Mouse (Mus musculus) kidney, adult 11 months (tissue): ENCODE data around the gene Mtcl1.

Experiments
- DNase-seq: peaks from one replicate; pipeline ENCODE4 v3.0.0; 2022

Gene Mtcl1

DNA sequence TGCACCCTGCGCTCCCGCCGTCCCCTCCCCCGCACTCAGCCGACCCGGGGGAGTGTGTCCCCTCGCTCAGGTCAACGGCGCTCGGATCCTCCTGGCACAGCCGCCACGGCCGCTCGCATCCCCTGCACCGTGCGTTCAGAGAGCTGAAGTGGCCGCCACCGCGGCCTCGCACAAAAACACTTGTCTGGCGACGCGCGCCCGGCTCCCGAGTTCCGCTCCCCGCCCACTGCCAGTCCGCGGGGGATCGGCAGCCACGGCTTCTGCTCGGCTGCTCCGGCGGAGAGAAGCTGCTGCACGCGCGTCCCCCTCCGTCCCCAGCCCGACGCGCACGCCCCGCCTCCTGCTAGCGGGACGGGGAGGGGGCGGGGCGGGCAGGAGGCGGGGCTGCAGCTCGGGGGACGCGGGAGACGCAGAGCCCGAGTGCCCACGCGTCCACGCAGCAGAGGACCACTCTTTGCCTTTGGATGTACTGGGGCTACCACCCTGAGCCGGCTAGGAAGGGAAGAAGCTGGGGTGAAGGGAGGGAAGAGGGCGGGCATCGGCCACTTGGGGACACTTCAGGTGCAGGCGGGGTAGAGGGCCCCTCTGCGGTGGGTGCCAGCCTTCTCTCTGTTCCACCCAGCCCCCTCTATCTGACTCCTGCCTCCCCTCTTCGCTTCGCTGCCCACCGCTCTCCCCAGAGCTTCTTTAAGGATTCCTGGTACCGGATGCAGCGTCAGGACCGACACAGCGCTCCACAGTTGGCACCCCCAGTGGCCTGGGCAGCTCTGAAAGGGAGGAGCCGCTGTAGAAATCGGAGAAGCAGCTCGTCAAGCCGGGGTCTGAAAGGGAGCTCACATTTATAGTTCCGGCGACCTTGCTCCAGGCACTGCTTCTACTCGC, at the start of gene Mtcl1:
Mtcl1 (minus strand) TSS at position 291 of the 882 bp plus-strand sequence.
- DNase-seq: peak; percentile 52

DNA sequence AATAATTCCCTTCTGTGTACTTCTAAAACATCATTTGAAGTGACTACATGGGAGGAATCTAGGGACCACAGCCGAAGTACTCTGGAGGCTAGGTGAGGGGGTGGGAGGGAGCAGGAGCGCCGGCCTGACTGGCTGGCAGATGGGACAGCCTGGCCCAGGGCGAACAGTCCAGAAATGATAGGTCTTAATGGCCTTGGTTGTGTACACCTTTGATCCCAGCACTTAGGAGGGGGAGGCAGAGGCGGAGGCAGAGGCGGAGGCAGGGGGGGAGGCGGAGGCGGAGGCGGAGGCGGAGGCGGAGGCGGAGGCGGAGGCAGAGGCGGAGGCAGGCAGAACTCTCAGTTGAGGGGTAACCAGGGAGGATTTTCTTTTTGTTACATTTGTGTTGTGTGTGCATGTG, 49.0 kb upstream of the Mtcl1 start:
- no peak for DNase-seq

GRCm38 (mm10) chr17:66496589-66496988, 47.0 kb upstream of the Mtcl1 start:
- no peak for DNase-seq

GRCm38 (mm10) chr17:66490022-66490601, 40.6 kb upstream of the Mtcl1 start:
- peak; percentile 20 for DNase-seq

GRCm38 (mm10) chr17:66486576-66486975, 37.0 kb upstream of the Mtcl1 start:
- no peak for DNase-seq

- peak; percentile 55 for DNase-seq
These were observed 36.2 kb upstream of the Mtcl1 start for GRCm38 (mm10) chr17:66485742-66486141.

DNA sequence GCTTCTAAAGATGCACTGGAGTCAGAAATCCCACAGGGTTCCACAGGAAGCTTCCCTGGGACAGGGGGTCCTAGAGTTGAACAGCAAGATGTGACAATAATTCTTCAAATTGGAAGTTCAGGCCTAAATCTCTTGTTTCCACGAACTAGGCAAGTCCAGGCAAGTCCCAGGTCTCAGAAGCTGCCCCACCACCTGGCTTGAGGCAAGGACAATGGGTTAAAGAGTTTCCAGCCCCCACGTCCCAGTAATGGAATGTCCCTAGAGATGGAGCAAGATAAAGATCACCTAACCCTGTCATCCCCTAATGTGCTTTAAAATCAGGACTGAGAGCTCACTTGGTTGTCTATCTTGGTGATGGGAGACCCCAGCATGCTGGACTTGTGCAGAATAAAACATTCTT, 35.4 kb upstream of the Mtcl1 start:
- DNase-seq: no peak

- DNase-seq: no peak
These were observed 34.3 kb upstream of the Mtcl1 start for GRCm38 (mm10) chr17:66483651-66484454.

DNA sequence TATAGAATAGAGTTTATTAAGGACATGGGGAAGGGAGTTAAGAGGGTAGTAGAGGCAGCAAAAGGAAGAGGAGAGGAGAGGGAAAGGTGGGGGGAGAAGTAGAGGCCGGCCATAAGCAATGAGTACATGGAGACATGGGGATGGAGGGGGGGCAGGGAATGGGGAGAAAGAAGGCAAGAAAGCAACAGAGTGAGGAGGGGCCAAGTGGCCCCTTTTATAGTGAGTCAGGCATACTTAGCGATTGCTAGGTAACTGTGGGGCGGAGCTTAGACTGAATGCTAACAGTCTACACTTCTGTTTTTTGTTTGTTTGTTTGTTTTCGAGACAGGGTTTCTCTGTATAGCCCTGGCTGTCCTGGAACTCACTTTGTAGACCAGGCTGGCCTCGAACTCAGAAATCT, 31.7 kb upstream of the Mtcl1 start:
- DNase-seq: no peak

DNA sequence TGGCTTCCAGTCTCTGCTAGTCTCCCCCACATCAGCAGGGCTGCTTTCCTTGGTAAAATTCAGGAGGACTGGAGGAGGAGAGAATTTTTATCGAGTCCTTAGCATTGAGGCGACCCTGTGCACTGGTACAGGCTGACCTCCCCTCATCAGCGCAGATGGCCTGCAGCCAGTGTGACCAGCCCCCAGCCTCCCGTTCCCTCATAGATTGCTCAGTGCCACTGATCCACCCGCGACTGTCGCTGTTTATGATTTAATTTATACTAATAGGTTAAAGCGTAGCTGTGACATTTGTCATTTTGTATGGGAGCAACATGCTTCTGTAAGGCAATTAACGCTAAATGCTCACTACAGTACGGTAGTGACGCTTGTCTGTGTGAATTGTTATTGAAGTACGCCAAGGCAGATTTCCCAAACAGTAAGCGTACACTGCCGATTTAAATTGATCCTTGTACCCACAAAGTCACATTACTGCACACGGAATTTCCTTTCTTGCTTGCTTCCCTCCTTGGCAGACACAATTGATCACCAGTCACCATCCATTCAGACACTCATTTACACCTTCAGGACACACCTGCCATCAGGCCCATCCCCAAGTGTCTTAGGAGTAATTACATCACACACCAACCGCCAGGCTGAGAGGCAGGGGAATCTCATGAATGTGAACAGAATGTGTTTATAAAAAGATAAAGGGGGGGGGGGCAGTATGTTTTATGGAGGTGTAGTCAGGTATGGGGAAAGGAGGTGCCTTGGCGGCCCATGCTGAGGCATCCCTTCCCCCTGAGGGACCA, 31.1 kb upstream of the Mtcl1 start:
- DNase-seq: no peak

DNA sequence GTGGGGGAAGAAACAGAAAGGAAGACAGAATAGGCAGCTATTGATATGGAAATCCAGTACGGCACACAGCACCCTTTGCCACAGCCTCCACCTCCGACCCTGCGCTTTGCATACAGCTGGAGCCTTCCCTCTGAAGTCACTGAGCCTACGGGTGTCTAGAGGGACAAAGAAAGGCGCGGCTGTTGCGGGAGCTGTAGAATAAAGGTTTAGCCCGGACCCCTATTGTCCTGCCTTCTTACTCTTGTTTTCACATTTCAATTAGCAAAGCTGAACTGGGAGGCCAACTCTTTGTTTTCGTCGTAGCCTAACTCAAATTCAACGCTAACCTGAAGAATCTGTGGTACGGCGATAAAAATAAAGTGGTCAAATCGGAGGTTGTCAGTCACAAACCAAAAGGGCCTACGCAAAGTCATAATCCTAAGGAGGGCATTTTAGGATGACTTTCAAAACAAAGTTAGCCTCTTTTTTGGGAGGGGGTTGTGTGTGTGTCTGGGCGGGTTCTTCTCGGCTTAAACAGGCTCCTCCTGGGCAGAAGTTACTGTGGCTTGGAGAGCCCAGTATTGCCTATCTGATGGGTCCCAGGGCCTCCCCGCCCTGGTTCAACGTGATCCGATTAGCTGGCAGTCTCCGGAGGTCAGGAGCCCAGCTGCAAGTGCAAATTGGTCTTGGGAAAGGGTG, 30.4 kb upstream of the Mtcl1 start:
- no peak for DNase-seq

DNA sequence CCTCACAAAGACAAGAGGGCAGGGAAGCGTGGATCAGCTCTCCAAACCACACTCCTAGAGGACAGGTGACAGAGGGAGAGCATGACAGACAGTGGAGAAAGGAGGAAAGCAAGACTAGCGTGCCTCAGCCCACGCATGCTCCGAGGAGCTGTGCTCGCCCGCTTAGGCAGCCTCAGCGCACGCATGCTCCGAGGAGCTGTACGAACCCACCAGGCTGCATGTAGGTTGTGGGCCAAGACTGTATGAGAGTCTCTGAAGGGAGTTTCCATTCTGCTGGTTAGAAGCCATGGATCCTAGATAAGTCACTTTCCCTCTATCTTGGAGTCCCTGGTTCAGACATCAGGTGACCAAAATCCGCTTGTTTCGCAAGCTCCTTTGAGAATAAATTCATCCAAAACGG, 29.8 kb upstream of the Mtcl1 start:
- no peak for DNase-seq

DNA sequence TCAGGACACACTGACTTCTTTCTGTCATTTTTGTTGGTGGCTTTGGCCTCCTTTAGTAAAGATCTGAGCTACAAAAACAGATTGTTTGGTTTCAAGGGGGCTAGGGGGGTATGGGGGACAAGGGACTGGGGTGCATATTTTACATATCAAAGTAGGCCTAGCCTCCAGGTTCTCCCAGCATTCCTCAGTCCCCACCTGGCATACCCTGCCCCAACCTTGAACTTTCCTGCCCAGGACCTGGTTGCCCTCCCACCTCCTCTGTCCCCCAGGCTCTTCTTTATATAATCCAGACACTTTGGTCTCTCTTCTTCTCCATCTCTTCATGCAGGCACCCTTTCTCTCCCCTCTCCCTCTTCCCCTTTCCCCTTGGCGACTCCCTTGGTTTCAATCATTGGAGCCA, 23.7 kb upstream of the Mtcl1 start:
- DNase-seq: no peak

DNA sequence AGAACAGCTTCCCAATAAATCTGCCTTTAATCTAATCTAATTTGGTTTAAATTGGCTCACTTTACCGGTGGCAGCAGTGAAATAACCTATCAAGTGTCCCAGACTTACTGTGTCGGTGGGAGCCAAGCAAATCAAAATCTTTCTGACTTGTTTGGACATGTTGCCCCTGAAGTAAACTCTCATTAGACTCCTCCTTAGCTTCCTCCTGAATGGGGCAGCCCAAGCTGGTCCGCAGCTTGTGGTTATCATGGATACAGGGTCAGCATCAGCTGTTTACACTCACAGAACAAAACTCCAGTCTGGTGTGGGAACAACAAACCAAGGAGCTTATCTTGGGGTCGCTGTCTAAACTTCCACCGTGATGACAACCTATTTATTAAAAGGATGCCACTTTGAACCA, 22.2 kb upstream of the Mtcl1 start:
- DNase-seq: no peak

DNA sequence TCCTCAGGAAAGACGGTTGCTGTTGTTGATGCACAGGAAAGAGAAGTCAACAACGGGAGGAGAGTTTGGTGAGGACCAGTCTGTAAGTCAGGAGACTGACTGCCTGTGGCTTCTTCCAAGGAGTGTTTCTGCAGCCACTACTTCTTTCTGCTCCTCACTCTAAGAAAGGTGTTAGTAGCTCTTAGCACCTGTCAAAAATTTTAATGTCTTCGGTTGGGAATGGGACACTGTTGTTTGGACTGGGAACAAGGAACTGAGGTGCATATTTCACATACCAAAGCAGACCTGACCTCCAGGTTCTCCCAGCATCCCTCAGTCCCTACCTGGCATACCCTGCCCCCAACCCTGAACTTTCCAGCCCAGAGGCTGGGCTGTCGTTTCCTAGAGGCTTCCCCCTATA, 21.7 kb upstream of the Mtcl1 start:
- DNase-seq: no peak

GRCm38 (mm10) chr17:66470020-66470419, 20.5 kb upstream of the Mtcl1 start:
- no peak for DNase-seq

- no peak for DNase-seq
These were observed 7.7 kb upstream of the Mtcl1 start for GRCm38 (mm10) chr17:66457278-66457677.

GRCm38 (mm10) chr17:66451143-66451542, 1.6 kb upstream of the Mtcl1 start:
- peak; percentile 71 for DNase-seq

GRCm38 (mm10) chr17:66450526-66451070, 1.0 kb upstream of the Mtcl1 start:
- no peak for DNase-seq

- no peak for DNase-seq
These were observed 837 bp downstream of the Mtcl1 start for GRCm38 (mm10) chr17:66448421-66449405.

DNA sequence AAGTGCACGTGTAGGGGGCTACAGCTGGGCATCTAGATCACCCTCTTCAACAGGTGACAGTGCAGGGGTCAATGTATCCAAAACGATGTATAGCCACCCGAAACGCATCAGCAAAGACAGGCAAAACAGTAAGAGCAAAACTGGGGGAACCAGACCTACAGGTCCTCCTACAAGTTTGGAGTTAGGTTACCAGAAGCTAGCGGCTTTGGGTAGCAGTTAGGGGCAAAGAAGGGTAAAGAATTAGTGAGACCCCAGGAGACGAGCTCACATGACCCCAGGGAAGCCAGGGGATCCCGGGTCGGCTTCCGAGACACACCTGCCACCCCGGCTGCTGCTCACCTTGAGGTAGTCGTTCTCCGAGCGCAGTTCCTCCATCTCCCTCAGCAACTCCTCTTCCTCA, 1.6 kb downstream of the Mtcl1 start:
- no peak for DNase-seq
